Mouse (Mus musculus) heart, adult 2 months (tissue): ENCODE results near the gene Pcbp1.

Experiments
- CTCF ChIP-seq: fragments of 200-600 bp; IDR thresholded peaks from 2 replicates; pipeline ENCODE4 v1.8.1; 2022; ENCODE audit warnings: antibody characterized with exemption, mild to moderate bottlenecking, moderate library complexity
- EP300 ChIP-seq: fragments of 200-500 bp; IDR thresholded peaks from 2 replicates; pipeline ENCODE4 v1.6.1; 2011; ENCODE audit warnings: low read depth, low read length, control low read depth; ENCODE audit not compliant: insufficient read depth

GRCm38 (mm10) chr6:86488149-86488485, 38.0 kb downstream of the Pcbp1 start:
- peak; percentile 60; the same call in 1 of the 2 replicates for TF ChIP-seq EP300
- TF ChIP-seq CTCF, result no peak
